Mouse (Mus musculus): Measurements from ENCODE around the gene Iqcm. TPM values are rescaled to one million over a fixed set of nuclear protein-coding genes. Genes with fewer than 3 reads are reported as not detected.

The Iqcm gene
- polyA plus RNA-seq, 1 experiment from 2014 or later: not detected

GRCm38 (mm10) chr8:75755596-75755995 is 307.1 kb downstream of the Iqcm start:
- Histone ChIP-seq H3K27me3 (no peaks in the 10 kb centered on the region), H3K36me3 (no peaks in the 10 kb centered on the region), H3K4me3 (no peak overlapping the region), H3K4me2 (no peak overlapping the region), H3K9ac (no peak overlapping the region), H3K9me3 (peaks cover 7% of the 10 kb centered on the region), H3K27ac (no peak overlapping the region), H3K4me1 (no peaks in the 10 kb centered on the region)
- ATAC-seq (ENCODE audit: insufficient number of reproducible peaks, insufficient read depth, low FRiP score, low TSS enrichment, low read depth): no peak

GRCm38 (mm10) chr8:75828468-75829132 is 380.1 kb downstream of the Iqcm start:
- Histone ChIP-seq H3K27me3 (no peaks in the 10 kb centered on the region), H3K9me3 (no peaks in the 10 kb centered on the region), H3K9ac (no peak overlapping the region), H3K27ac (no peak overlapping the region), H3K36me3 (no peaks in the 10 kb centered on the region), H3K4me2 (no peak overlapping the region), H3K4me3 (no peak overlapping the region), H3K4me1 (no peaks in the 10 kb centered on the region)
- ATAC-seq (ENCODE audit: insufficient number of reproducible peaks, insufficient read depth, low FRiP score, low TSS enrichment, low read depth): no peak
- WGBS: 72% methylated on average over 4 of the region's 4 CpGs

- Histone ChIP-seq H3K27me3 (no peaks in the 10 kb centered on the region), H3K4me1 (no peaks in the 10 kb centered on the region), H3K9me3 (no peaks in the 10 kb centered on the region), H3K36me3 (no peaks in the 10 kb centered on the region), H3K4me3 (no peak overlapping the region), H3K4me2 (no peak overlapping the region), H3K27ac (no peak overlapping the region), H3K9ac (no peak overlapping the region)
- WGBS: 83% methylated on average over 2 of the region's 2 CpGs
- no peak for ATAC-seq (ENCODE audit: insufficient number of reproducible peaks, insufficient read depth, low FRiP score, low TSS enrichment, low read depth)
Observed at GRCm38 (mm10) chr8:75835245-75835644, 386.8 kb downstream of the Iqcm start.

GRCm38 (mm10) chr8:75917603-75918344 is 469.3 kb downstream of the Iqcm start:
- no peak overlapping the region for H3K9ac ChIP-seq
- H3K9me3 ChIP-seq: no peaks in the 10 kb centered on the region
- H3K4me3 ChIP-seq: no peak overlapping the region
- no peaks in the 10 kb centered on the region for H3K27me3 ChIP-seq
- H3K27ac ChIP-seq: no peak overlapping the region
- no peak overlapping the region for H3K4me2 ChIP-seq
- 62% methylated on average over 15 of the region's 15 CpGs for WGBS
- ATAC-seq (ENCODE audit: insufficient number of reproducible peaks, insufficient read depth, low FRiP score, low TSS enrichment, low read depth): no peak
- H3K36me3 ChIP-seq: no peaks in the 10 kb centered on the region
- H3K4me1 ChIP-seq: no peaks in the 10 kb centered on the region

- no peaks in the 10 kb centered on the region for H3K27me3 ChIP-seq
- H3K9me3 ChIP-seq: no peaks in the 10 kb centered on the region
- H3K9ac ChIP-seq: no peak overlapping the region
- H3K36me3 ChIP-seq: no peaks in the 10 kb centered on the region
- H3K4me2 ChIP-seq: no peak overlapping the region
- H3K4me3 ChIP-seq: no peak overlapping the region
- no peaks in the 10 kb centered on the region for H3K4me1 ChIP-seq
- ATAC-seq (ENCODE audit: insufficient number of reproducible peaks, insufficient read depth, low FRiP score, low TSS enrichment, low read depth): no peak
- H3K27ac ChIP-seq: no peak overlapping the region
- 75% methylated on average over 1 of the region's 1 CpGs for WGBS
Observed at GRCm38 (mm10) chr8:75949166-75949565, 500.7 kb downstream of the Iqcm start.

- Histone ChIP-seq H3K9me3 (no peaks in the 10 kb centered on the region), H3K4me3 (no peak overlapping the region), H3K4me2 (no peak overlapping the region), H3K4me1 (no peaks in the 10 kb centered on the region), H3K27ac (no peak overlapping the region), H3K36me3 (no peaks in the 10 kb centered on the region), H3K27me3 (no peaks in the 10 kb centered on the region), H3K9ac (no peak overlapping the region)
- no peak for ATAC-seq (ENCODE audit: insufficient number of reproducible peaks, insufficient read depth, low FRiP score, low TSS enrichment, low read depth)
- WGBS: 78% methylated on average over 2 of the region's 2 CpGs
Observed at GRCm38 (mm10) chr8:75956016-75956415, 507.5 kb downstream of the Iqcm start.

GRCm38 (mm10) chr8:76018501-76018900 is 570.0 kb downstream of the Iqcm start:
- H3K4me2 ChIP-seq: no peak overlapping the region
- H3K27me3 ChIP-seq: no peaks in the 10 kb centered on the region
- no peak overlapping the region for H3K9ac ChIP-seq
- WGBS: 80% methylated on average over 4 of the region's 4 CpGs
- no peaks in the 10 kb centered on the region for H3K9me3 ChIP-seq
- no peaks in the 10 kb centered on the region for H3K4me1 ChIP-seq
- no peak overlapping the region for H3K4me3 ChIP-seq
- no peak overlapping the region for H3K27ac ChIP-seq
- ATAC-seq (ENCODE audit: insufficient number of reproducible peaks, insufficient read depth, low FRiP score, low TSS enrichment, low read depth): no peak
- no peaks in the 10 kb centered on the region for H3K36me3 ChIP-seq

Other genes starting within 250 kb of the Iqcm start
- 0.08 and 0.11 TPM in 2 replicates for gene Rasd2, start 234.8 kb upstream of the Iqcm start, polyA plus RNA-seq (2015; fragmentation: Nextera tagmentation; extraction: Ambion mirVana)
- gene Gm10358, start 42.1 kb upstream of the Iqcm start, polyA plus RNA-seq (2015; fragmentation: Nextera tagmentation; extraction: Ambion mirVana): 0.39 TPM in 1 of 2 replicates, not detected in the other

All from embryonic facial prominence, embryonic 13.5 days (tissue).